Mouse (Mus musculus) E14TG2a.4 (cell line): ENCODE measurements around the gene Reck.

Experiments used
- CTCF ChIP-seq: conservative IDR thresholded peaks from 2 replicates; pipeline ENCODE4 v1.5.1; 2014; ENCODE audit warnings: low read length
- NANOG ChIP-seq: IDR thresholded peaks from 2 replicates; pipeline ENCODE4 v1.6.1; 2014; ENCODE audit warnings: borderline replicate concordance, low read length, mixed read lengths

DNA sequence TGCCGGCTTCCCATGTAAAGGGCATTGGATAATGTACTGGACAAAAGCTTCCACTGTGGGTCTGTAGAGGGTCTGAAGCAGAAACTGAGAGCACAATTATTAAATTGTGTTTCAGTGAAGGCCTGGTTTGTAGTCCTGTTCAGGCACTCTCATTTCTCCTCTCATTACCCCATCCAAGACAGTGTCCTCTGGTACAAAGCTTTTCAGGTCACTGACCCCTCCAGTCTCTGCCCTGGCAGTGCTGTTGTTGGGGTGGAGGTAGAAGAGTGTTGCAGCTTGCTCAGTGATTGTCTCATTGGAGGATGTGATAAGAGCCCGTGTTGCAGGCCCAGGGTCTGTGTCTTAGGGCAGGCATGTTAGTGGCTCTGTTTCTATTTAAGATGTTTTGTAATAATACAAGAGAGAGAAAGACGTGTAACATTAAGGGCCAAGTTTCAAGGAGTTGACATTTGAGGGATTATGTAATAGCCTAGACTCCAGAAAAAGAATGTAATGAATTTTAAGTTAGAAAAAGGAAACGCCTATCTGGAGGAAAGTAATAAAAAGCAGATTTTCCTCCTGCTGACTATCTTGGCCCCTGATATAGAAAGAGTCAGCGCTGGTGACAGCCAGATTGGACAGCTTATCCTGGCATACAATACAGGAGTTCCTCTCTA, 2.9 kb downstream of the Reck start:
- no peak for TF ChIP-seq CTCF
- no peak for TF ChIP-seq NANOG
